Mouse (Mus musculus): ENCODE results near the gene Hoxb3. TPM values are rescaled to one million over a fixed set of nuclear protein-coding genes. Genes with fewer than 3 reads are reported as not detected.

Gene Hoxb3
- polyA plus RNA-seq, 1 experiment from 2014 or later = 4.2 TPM

DNA sequence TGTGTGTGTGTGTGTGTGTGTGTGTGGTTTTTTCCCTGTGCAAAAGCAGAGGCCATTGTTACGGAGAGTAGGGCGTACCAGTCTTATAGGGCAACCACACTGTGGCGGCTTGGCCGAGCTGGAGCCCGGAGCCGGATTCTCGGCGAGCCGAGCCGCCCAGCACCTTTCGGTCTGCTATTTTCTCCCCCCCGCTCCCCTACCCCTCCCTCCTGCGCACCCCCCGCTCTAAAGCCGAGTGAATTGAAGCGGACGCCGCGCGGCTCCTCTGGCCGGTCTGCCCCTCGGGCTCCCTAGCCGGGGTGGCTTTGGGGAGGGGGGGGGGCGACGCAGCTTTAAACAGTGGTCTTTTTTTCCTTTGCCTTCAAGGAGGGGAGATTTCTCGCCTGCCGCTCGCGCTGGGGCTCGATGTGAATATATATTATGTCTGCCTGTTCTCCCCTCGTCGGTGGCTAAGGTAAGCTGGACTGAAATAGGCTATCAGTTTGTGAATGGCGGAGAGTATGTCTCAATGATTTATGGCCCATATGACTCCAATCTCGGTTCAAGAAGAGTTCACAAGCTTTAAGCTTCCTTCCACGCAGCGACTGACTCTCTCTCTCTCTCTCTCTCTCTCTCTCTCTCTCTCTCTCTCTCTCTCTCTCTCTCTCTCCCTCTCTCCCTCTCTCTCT lies 17.7 kb downstream of the Hoxb3 start:
- peak; percentile 96 for DNase-seq (ENCODE audit: low spot score)
- peak overlapping the region; percentile 73 for H3K9ac ChIP-seq (ENCODE audit: low read depth, low read length)
- H3K27me3 ChIP-seq (ENCODE audit: insufficient read depth, low read length) = no peaks in the 10 kb centered on the region
- H3K27ac ChIP-seq = peak overlapping the region; percentile 95
- H3K4me2 ChIP-seq (ENCODE audit: low read length) = peak overlapping the region; percentile 82
- peaks cover 14% of the 10 kb centered on the region for H3K36me3 ChIP-seq (ENCODE audit: insufficient read depth, low read length)
- H3K9me3 ChIP-seq (replicated peaks; ENCODE audit: low read length) = no peaks in the 10 kb centered on the region
- ATAC-seq (replicated peaks; ENCODE audit: low FRiP score, low read depth) = peak; percentile 71
- H3K4me3 ChIP-seq (replicated peaks; ENCODE audit: low read depth, low read length) = peak overlapping the region; percentile 33
- peaks cover 69% of the 10 kb centered on the region for H3K4me1 ChIP-seq (replicated peaks; ENCODE audit: insufficient read depth, low read length)
- 2% methylated on average over 32 of the region's 36 CpGs for WGBS
- no peak for TF ChIP-seq CTCF (IDR thresholded peaks at IDR 0.05; ENCODE audit: low read depth)

DNA sequence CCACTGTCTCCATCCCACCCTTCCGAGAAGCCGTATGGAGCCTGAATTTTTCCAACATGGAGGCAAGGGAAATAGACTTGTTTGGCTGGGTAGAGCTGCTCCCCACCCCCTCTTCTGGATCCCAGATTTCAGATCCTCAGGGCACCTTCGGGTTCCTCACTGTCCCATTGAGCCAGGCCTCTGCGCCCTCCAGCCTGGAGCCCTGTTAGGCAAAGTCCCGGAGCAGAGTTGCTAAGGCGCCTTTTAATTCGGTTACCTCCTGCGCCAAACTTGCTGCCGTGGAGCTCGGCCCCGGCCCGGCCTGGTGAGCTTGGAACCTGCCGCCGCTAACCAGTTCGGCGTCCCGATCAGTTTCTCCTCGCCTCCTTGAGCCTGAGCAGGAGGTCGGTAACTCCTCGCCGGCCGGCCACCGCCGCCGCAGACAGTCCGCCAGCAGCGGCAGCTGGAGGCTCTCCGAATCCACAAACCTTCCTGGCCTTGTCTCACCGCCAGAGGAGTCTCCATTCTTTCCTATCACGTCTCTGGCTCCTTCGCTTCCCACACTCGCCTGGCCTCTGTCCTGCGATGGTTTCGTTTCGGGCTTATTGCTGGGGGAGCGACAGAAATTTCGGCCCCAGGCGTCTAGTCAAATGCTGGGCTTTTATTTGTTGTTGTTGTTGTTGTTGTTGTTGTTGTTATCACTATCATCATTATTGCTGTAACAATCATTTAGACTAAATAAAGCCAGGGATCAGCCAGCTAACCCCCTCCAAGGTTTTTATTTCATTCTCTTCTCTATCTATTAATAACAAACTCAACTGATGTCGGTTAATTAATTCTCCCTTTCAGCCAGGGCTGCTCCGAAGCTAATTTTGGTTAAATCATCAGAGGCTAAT lies 18.8 kb downstream of the Hoxb3 start:
- Histone ChIP-seq H3K27me3 (ENCODE audit: insufficient read depth, low read length) (no peaks in the 10 kb centered on the region), H3K36me3 (ENCODE audit: insufficient read depth, low read length) (peaks cover 20% of the 10 kb centered on the region), H3K9me3 (replicated peaks; ENCODE audit: low read length) (no peaks in the 10 kb centered on the region), H3K4me2 (ENCODE audit: low read length) (peak overlapping the region; percentile 82), H3K4me1 (replicated peaks; ENCODE audit: insufficient read depth, low read length) (peaks cover 72% of the 10 kb centered on the region), H3K9ac (ENCODE audit: low read depth, low read length) (peak overlapping the region; percentile 73), H3K27ac (peak overlapping the region; percentile 95), H3K4me3 (replicated peaks; ENCODE audit: low read depth, low read length) (peak overlapping the region; percentile 33)
- peak; percentile 90 for DNase-seq (ENCODE audit: low spot score)
- ATAC-seq (replicated peaks; ENCODE audit: low FRiP score, low read depth) = peak; percentile 3; the same call in 1 of the 2 replicates
- WGBS = 3% methylated on average over 40 of the region's 40 CpGs
- peak; percentile 10; the same call in 1 of the 2 replicates for TF ChIP-seq CTCF (IDR thresholded peaks at IDR 0.05; ENCODE audit: low read depth)

DNA sequence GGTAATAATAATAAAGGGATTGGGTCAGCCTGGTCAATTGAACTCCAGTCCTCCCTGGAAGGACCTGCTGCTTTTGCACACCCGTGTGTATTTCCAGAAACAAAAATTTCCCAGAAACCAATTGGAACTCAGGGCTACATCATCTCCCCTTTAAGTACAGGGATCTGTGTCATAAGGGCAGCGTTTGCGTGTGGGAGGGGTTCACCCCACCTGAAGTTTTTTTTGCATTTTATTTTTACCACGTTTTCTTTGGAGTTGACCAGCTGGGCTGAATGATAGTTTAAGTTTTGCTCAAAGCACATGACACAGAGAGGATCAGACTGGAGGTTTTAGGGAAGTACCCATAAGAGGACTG lies 19.4 kb downstream of the Hoxb3 start:
- Histone ChIP-seq H3K27ac (peak overlapping the region; percentile 95), H3K27me3 (ENCODE audit: insufficient read depth, low read length) (no peaks in the 10 kb centered on the region), H3K4me3 (replicated peaks; ENCODE audit: low read depth, low read length) (0 out of 2 replicates have a peak overlapping the region, but pooled peaks have one; percentile 33), H3K4me1 (replicated peaks; ENCODE audit: insufficient read depth, low read length) (peaks cover 71% of the 10 kb centered on the region), H3K9me3 (replicated peaks; ENCODE audit: low read length) (no peaks in the 10 kb centered on the region), H3K9ac (ENCODE audit: low read depth, low read length) (peak overlapping the region; percentile 73; the same call in 1 of the 2 replicates), H3K4me2 (ENCODE audit: low read length) (peak overlapping the region; percentile 82), H3K36me3 (ENCODE audit: insufficient read depth, low read length) (peaks cover 20% of the 10 kb centered on the region)
- no peak for TF ChIP-seq CTCF (IDR thresholded peaks at IDR 0.05; ENCODE audit: low read depth)
- peak; percentile 47 for DNase-seq (ENCODE audit: low spot score)
- 14% methylated on average over 4 of the region's 4 CpGs for WGBS
- no peak for ATAC-seq (replicated peaks; ENCODE audit: low FRiP score, low read depth)

DNA sequence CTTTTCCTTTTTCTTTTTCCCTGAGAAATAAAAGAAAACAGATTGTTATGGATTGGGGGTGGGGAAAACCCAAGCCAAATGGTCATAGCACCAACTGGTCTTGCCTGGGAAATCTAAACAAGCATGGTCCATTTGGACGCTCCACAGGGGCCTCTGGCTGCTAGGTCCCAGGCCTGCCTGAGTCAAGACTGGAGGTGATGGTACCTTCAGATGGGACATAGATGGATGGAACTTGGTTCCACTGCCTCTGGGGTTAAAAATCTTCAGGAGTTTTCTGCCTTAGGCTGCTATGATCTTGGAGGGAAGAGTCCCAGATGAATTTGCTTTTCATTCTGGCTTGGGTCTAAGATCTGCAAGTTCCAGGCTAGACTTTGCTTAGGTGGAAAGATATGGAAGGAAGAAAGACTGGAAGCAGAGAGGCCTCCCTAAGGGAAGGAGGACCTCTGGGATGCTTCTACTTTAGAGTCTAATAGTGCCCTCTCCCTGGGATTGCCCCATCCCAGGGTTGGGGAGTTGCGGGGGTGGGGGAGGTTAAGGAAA lies 20.1 kb downstream of the Hoxb3 start:
- H3K27me3 ChIP-seq (ENCODE audit: insufficient read depth, low read length) = no peaks in the 10 kb centered on the region
- 39% methylated on average over 2 of the region's 2 CpGs for WGBS

DNA sequence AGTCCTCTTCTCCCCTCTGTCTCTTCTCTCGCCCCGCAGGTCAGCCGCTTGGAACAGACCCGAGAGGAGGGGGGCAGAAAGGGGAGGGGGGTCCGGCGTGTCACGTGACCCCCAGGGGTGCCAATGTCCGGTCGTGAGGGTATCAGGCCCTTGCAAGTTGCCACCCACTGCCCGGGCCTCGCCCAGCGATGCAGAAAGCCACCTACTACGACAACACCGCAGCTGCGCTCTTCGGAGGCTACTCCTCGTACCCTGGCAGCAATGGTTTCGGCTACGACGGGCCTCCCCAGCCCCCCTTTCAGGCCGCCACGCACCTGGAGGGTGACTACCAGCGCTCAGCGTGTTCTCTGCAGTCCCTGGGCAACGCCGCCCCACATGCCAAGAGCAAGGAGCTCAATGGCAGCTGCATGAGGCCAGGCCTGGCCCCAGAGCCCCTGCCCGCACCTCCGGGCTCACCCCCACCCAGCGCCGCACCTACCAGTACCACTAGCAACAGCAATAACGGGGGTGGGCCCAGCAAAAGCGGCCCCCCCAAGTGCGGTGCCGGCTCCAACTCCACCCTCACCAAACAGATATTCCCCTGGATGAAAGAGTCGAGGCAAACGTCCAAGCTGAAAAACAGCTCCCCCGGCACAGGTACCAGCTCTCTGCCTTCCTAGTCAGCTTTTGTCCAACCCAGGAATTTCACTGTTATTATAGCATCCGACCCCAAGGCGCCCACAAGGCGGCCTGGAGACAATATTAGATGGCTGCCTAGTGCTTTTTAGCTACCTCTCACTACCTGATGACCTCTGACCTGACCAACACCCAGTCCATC lies 21.1 kb downstream of the Hoxb3 start:
- peaks cover 66% of the 10 kb centered on the region for H3K4me1 ChIP-seq (replicated peaks; ENCODE audit: insufficient read depth, low read length)
- DNase-seq (ENCODE audit: low spot score) (peak; percentile 53), ATAC-seq (replicated peaks; ENCODE audit: low FRiP score, low read depth) (no peak)
- peak overlapping the region; percentile 55 for H3K9ac ChIP-seq (ENCODE audit: low read depth, low read length)
- H3K36me3 ChIP-seq (ENCODE audit: insufficient read depth, low read length) = peaks cover 20% of the 10 kb centered on the region
- WGBS = 24% methylated on average over 39 of the region's 40 CpGs
- H3K4me2 ChIP-seq (ENCODE audit: low read length) = peak overlapping the region; percentile 82
- no peak for TF ChIP-seq CTCF (IDR thresholded peaks at IDR 0.05; ENCODE audit: low read depth)
- no peaks in the 10 kb centered on the region for H3K27me3 ChIP-seq (ENCODE audit: insufficient read depth, low read length)
- peak overlapping the region; percentile 95 for H3K27ac ChIP-seq
- H3K9me3 ChIP-seq (replicated peaks; ENCODE audit: low read length) = no peaks in the 10 kb centered on the region
- 0 out of 2 replicates have a peak overlapping the region, but pooled peaks have one; percentile 25 for H3K4me3 ChIP-seq (replicated peaks; ENCODE audit: low read depth, low read length)

More for the DNA sequence above, 20.1 kb downstream of the Hoxb3 start:
- H3K27ac ChIP-seq = peak overlapping the region; percentile 95
- ATAC-seq (replicated peaks; ENCODE audit: low FRiP score, low read depth) (no peak), DNase-seq (ENCODE audit: low spot score) (peak; percentile 35)
- no peaks in the 10 kb centered on the region for H3K9me3 ChIP-seq (replicated peaks; ENCODE audit: low read length)
- H3K4me2 ChIP-seq (ENCODE audit: low read length) = peak overlapping the region; percentile 82
- H3K4me1 ChIP-seq (replicated peaks; ENCODE audit: insufficient read depth, low read length) = peaks cover 70% of the 10 kb centered on the region
- TF ChIP-seq CTCF (IDR thresholded peaks at IDR 0.05; ENCODE audit: low read depth) = no peak
- peaks cover 20% of the 10 kb centered on the region for H3K36me3 ChIP-seq (ENCODE audit: insufficient read depth, low read length)
- H3K9ac ChIP-seq (ENCODE audit: low read depth, low read length) = peak overlapping the region; percentile 55
- no peak overlapping the region for H3K4me3 ChIP-seq (replicated peaks; ENCODE audit: low read depth, low read length)

Measured in kidney, postnatal 0 days (tissue).